Mouse (Mus musculus): ENCODE results near the gene Smim6. TPM values are rescaled to one million over a fixed set of nuclear protein-coding genes. Genes with fewer than 3 reads are reported as not detected.

Gene Smim6
- polyA plus RNA-seq (2014; fragmentation: Nextera tagmentation; extraction: Ambion mirVana), result 9.4 and 9.6 TPM in 2 replicates

- ATAC-seq (ENCODE audit: low FRiP score, low TSS enrichment), result peak; percentile 72
- peak within 1 kb of the TSS; percentile 74 for H3K27ac ChIP-seq (ENCODE audit: low read depth, low read length)
- no peak within 1 kb of the TSS for H3K9ac ChIP-seq (ENCODE audit: low read depth, low read length)
- no peak within 1 kb of the TSS for H3K4me2 ChIP-seq (replicated peaks; ENCODE audit: low read depth, low read length)
- no peaks in the 10 kb centered on the region for H3K9me3 ChIP-seq (ENCODE audit: control insufficient read depth, low read length)
- H3K4me3 ChIP-seq (ENCODE audit: low read length), result no peak within 1 kb of the TSS
- WGBS, result 61% methylated on average over 11 of the region's 11 CpGs
- H3K36me3 ChIP-seq (ENCODE audit: control insufficient read depth, insufficient read depth, low read length), result peaks cover 25% of the 10 kb centered on the region
- no peaks in the 10 kb centered on the region for H3K27me3 ChIP-seq (ENCODE audit: control insufficient read depth, insufficient read depth, low read length)
- 0 out of 2 replicates have a peak, but pooled peaks cover 2% of the 10 kb centered on the region for H3K4me1 ChIP-seq (ENCODE audit: control insufficient read depth, insufficient read depth, low read length)
Observed at GRCm38 (mm10) chr11:115911632-115912376, at the start of gene Smim6. Smim6 (plus strand) TSS chr11:115912017.

GRCm38 (mm10) chr11:115863895-115864294 is 47.9 kb upstream of the Smim6 start:
- ATAC-seq (ENCODE audit: low FRiP score, low TSS enrichment), result no peak
- Histone ChIP-seq H3K9ac (ENCODE audit: low read depth, low read length) (no peak overlapping the region), H3K4me3 (ENCODE audit: low read length) (no peak overlapping the region), H3K36me3 (ENCODE audit: control insufficient read depth, insufficient read depth, low read length) (no peaks in the 10 kb centered on the region), H3K4me2 (replicated peaks; ENCODE audit: low read depth, low read length) (no peak overlapping the region), H3K4me1 (ENCODE audit: control insufficient read depth, insufficient read depth, low read length) (0 out of 2 replicates have a peak, but pooled peaks cover 4% of the 10 kb centered on the region), H3K9me3 (ENCODE audit: control insufficient read depth, low read length) (no peaks in the 10 kb centered on the region), H3K27me3 (ENCODE audit: control insufficient read depth, insufficient read depth, low read length) (peaks cover 19% of the 10 kb centered on the region), H3K27ac (ENCODE audit: low read depth, low read length) (no peak overlapping the region)
- WGBS, result 86% methylated on average over 8 of the region's 8 CpGs

GRCm38 (mm10) chr11:115869393-115869792 is 42.4 kb upstream of the Smim6 start:
- no peaks in the 10 kb centered on the region for H3K9me3 ChIP-seq (ENCODE audit: control insufficient read depth, low read length)

GRCm38 (mm10) chr11:115872437-115872836 is 39.4 kb upstream of the Smim6 start:
- no peak overlapping the region for H3K9ac ChIP-seq (ENCODE audit: low read depth, low read length)
- 73% methylated on average over 4 of the region's 4 CpGs for WGBS

More at GRCm38 (mm10) chr11:115869393-115869792, 42.4 kb upstream of the Smim6 start:
- H3K27ac ChIP-seq (ENCODE audit: low read depth, low read length), result no peak overlapping the region
- H3K36me3 ChIP-seq (ENCODE audit: control insufficient read depth, insufficient read depth, low read length), result no peaks in the 10 kb centered on the region
- no peaks in the 10 kb centered on the region for H3K27me3 ChIP-seq (ENCODE audit: control insufficient read depth, insufficient read depth, low read length)
- H3K9ac ChIP-seq (ENCODE audit: low read depth, low read length), result no peak overlapping the region
- no peak for ATAC-seq (ENCODE audit: low FRiP score, low TSS enrichment)
- H3K4me3 ChIP-seq (ENCODE audit: low read length), result no peak overlapping the region
- 84% methylated on average over 8 of the region's 8 CpGs for WGBS
- H3K4me1 ChIP-seq (ENCODE audit: control insufficient read depth, insufficient read depth, low read length), result no peaks in the 10 kb centered on the region
- no peak overlapping the region for H3K4me2 ChIP-seq (replicated peaks; ENCODE audit: low read depth, low read length)

GRCm38 (mm10) chr11:115875935-115876334 is 35.9 kb upstream of the Smim6 start:
- Histone ChIP-seq H3K4me2 (replicated peaks; ENCODE audit: low read depth, low read length) (no peak overlapping the region), H3K4me1 (ENCODE audit: control insufficient read depth, insufficient read depth, low read length) (0 out of 2 replicates have a peak, but pooled peaks cover 3% of the 10 kb centered on the region), H3K9ac (ENCODE audit: low read depth, low read length) (no peak overlapping the region), H3K36me3 (ENCODE audit: control insufficient read depth, insufficient read depth, low read length) (no peaks in the 10 kb centered on the region), H3K9me3 (ENCODE audit: control insufficient read depth, low read length) (no peaks in the 10 kb centered on the region), H3K27ac (ENCODE audit: low read depth, low read length) (no peak overlapping the region), H3K4me3 (ENCODE audit: low read length) (no peak overlapping the region), H3K27me3 (ENCODE audit: control insufficient read depth, insufficient read depth, low read length) (no peaks in the 10 kb centered on the region)
- 91% methylated on average over 3 of the region's 3 CpGs for WGBS
- ATAC-seq (ENCODE audit: low FRiP score, low TSS enrichment), result no peak

More at GRCm38 (mm10) chr11:115872437-115872836, 39.4 kb upstream of the Smim6 start:
- Histone ChIP-seq H3K9me3 (ENCODE audit: control insufficient read depth, low read length) (no peaks in the 10 kb centered on the region), H3K4me2 (replicated peaks; ENCODE audit: low read depth, low read length) (no peak overlapping the region), H3K36me3 (ENCODE audit: control insufficient read depth, insufficient read depth, low read length) (no peaks in the 10 kb centered on the region), H3K27ac (ENCODE audit: low read depth, low read length) (no peak overlapping the region), H3K4me1 (ENCODE audit: control insufficient read depth, insufficient read depth, low read length) (0 out of 2 replicates have a peak, but pooled peaks cover 3% of the 10 kb centered on the region), H3K27me3 (ENCODE audit: control insufficient read depth, insufficient read depth, low read length) (no peaks in the 10 kb centered on the region), H3K4me3 (ENCODE audit: low read length) (no peak overlapping the region)
- no peak for ATAC-seq (ENCODE audit: low FRiP score, low TSS enrichment)

- Histone ChIP-seq H3K4me2 (replicated peaks; ENCODE audit: low read depth, low read length) (no peak overlapping the region), H3K4me3 (ENCODE audit: low read length) (no peak overlapping the region), H3K9me3 (ENCODE audit: control insufficient read depth, low read length) (no peaks in the 10 kb centered on the region), H3K36me3 (ENCODE audit: control insufficient read depth, insufficient read depth, low read length) (no peaks in the 10 kb centered on the region), H3K27me3 (ENCODE audit: control insufficient read depth, insufficient read depth, low read length) (no peaks in the 10 kb centered on the region), H3K27ac (ENCODE audit: low read depth, low read length) (no peak overlapping the region), H3K4me1 (ENCODE audit: control insufficient read depth, insufficient read depth, low read length) (0 out of 2 replicates have a peak, but pooled peaks cover 3% of the 10 kb centered on the region), H3K9ac (ENCODE audit: low read depth, low read length) (no peak overlapping the region)
- ATAC-seq (ENCODE audit: low FRiP score, low TSS enrichment), result no peak
- WGBS, result 78% methylated on average over 5 of the region's 5 CpGs
Observed at GRCm38 (mm10) chr11:115876438-115876837, 35.4 kb upstream of the Smim6 start.

- H3K4me2 ChIP-seq (replicated peaks; ENCODE audit: low read depth, low read length), result no peak overlapping the region
- 0 out of 2 replicates have a peak, but pooled peaks cover 3% of the 10 kb centered on the region for H3K4me1 ChIP-seq (ENCODE audit: control insufficient read depth, insufficient read depth, low read length)
- H3K36me3 ChIP-seq (ENCODE audit: control insufficient read depth, insufficient read depth, low read length), result no peaks in the 10 kb centered on the region
- no peak overlapping the region for H3K4me3 ChIP-seq (ENCODE audit: low read length)
- H3K9me3 ChIP-seq (ENCODE audit: control insufficient read depth, low read length), result no peaks in the 10 kb centered on the region
- H3K9ac ChIP-seq (ENCODE audit: low read depth, low read length), result peak overlapping the region; percentile 12; the same call in 1 of the 2 replicates
- no peak for ATAC-seq (ENCODE audit: low FRiP score, low TSS enrichment)
- no peaks in the 10 kb centered on the region for H3K27me3 ChIP-seq (ENCODE audit: control insufficient read depth, insufficient read depth, low read length)
- no peak overlapping the region for H3K27ac ChIP-seq (ENCODE audit: low read depth, low read length)
- WGBS, result 36% methylated on average over 6 of the region's 6 CpGs
Observed at GRCm38 (mm10) chr11:115877174-115877755, 34.6 kb upstream of the Smim6 start.

- Histone ChIP-seq H3K27me3 (ENCODE audit: control insufficient read depth, insufficient read depth, low read length) (no peaks in the 10 kb centered on the region; the same call in 1 of the 2 replicates), H3K4me3 (ENCODE audit: low read length) (no peak overlapping the region), H3K4me1 (ENCODE audit: control insufficient read depth, insufficient read depth, low read length) (0 out of 2 replicates have a peak, but pooled peaks cover 3% of the 10 kb centered on the region), H3K9me3 (ENCODE audit: control insufficient read depth, low read length) (no peaks in the 10 kb centered on the region), H3K4me2 (replicated peaks; ENCODE audit: low read depth, low read length) (no peak overlapping the region), H3K27ac (ENCODE audit: low read depth, low read length) (no peak overlapping the region), H3K36me3 (ENCODE audit: control insufficient read depth, insufficient read depth, low read length) (no peaks in the 10 kb centered on the region), H3K9ac (ENCODE audit: low read depth, low read length) (no peak overlapping the region)
- WGBS, result 79% methylated on average over 8 of the region's 8 CpGs
- no peak for ATAC-seq (ENCODE audit: low FRiP score, low TSS enrichment)
Observed at GRCm38 (mm10) chr11:115878071-115878470, 33.7 kb upstream of the Smim6 start.

GRCm38 (mm10) chr11:115881002-115881401 is 30.8 kb upstream of the Smim6 start:
- 0 out of 2 replicates have a peak, but pooled peaks cover 3% of the 10 kb centered on the region for H3K4me1 ChIP-seq (ENCODE audit: control insufficient read depth, insufficient read depth, low read length)
- H3K27me3 ChIP-seq (ENCODE audit: control insufficient read depth, insufficient read depth, low read length), result no peaks in the 10 kb centered on the region; the same call in 1 of the 2 replicates
- H3K4me2 ChIP-seq (replicated peaks; ENCODE audit: low read depth, low read length), result no peak overlapping the region
- no peak for ATAC-seq (ENCODE audit: low FRiP score, low TSS enrichment)
- H3K36me3 ChIP-seq (ENCODE audit: control insufficient read depth, insufficient read depth, low read length), result no peaks in the 10 kb centered on the region
- H3K9ac ChIP-seq (ENCODE audit: low read depth, low read length), result no peak overlapping the region
- no peak overlapping the region for H3K4me3 ChIP-seq (ENCODE audit: low read length)
- H3K9me3 ChIP-seq (ENCODE audit: control insufficient read depth, low read length), result no peaks in the 10 kb centered on the region
- H3K27ac ChIP-seq (ENCODE audit: low read depth, low read length), result no peak overlapping the region
- 29% methylated on average over 5 of the region's 5 CpGs for WGBS
